Mouse (Mus musculus): ENCODE measurements around the gene Tmem39b. TPM values are rescaled to one million over a fixed set of nuclear protein-coding genes. Genes with fewer than 3 reads are reported as not detected.
"Not testable (repeated sequence)": the region's sequence is repeated elsewhere in the genome, so short reads cannot be mapped to it uniquely, and the experiment has no call there.

Gene Tmem39b
- total RNA-seq (2021), result 10 to 100 TPM; 12.8 to 15.2 TPM
- long read RNA-seq, experiment 1, partial matches to known transcripts, result 0 of 1 reads
- long read RNA-seq, experiment 1, other reads (novel, unspliced or antisense), result 0 of 1 reads
- long read RNA-seq, experiment 2, partial matches to known transcripts, result 1 of 2 reads
- long read RNA-seq, experiment 2, other reads (novel, unspliced or antisense), result 0 of 2 reads

DNA sequence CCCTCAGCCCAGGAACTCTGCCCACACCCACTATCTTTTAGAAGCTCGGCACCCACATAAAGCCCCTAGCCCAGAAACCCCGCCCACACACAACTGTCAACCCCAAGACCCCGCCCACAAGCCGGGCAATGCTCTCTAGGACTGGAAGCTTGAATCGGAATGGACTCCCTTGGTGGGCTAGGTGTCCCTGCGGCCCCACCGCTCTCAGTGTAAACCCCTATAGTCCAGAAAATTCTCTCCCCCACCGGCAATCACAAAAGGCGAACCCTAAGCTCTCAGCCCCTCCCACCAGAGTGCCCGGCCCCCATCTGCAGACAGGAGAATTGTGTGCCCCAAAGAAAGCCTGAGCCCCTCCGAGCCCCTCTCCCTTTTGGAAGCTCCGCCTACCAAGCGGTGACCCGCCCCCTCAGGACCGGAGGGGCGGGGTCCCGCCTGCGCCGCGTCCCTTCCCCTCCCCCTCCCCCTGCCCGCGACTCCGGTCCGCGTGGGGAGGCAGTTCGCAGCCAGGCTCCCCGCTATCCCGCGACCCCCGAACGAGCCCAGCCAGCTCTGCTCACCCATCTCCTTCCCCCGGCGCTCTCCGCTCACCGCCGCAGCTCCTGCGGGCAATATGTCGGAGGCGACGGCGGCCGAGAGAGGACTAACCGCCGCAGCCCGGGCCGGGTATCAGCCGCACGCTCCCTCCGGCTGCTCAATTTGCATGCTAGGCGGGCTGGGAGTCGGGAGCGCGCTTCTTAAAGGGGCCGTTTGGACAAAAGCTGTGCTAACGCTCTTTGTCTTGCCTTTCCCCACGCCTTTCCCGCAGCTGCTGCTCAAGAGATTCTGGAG, at the start of gene Tmem39b:
Gene Tmem39b, minus strand, starts transcription at position 681 of the 828 bp plus-strand sequence.
- peak; percentile 90 to 94 for DNase-seq (ENCODE audit: low spot score in 2 of 2)

DNA sequence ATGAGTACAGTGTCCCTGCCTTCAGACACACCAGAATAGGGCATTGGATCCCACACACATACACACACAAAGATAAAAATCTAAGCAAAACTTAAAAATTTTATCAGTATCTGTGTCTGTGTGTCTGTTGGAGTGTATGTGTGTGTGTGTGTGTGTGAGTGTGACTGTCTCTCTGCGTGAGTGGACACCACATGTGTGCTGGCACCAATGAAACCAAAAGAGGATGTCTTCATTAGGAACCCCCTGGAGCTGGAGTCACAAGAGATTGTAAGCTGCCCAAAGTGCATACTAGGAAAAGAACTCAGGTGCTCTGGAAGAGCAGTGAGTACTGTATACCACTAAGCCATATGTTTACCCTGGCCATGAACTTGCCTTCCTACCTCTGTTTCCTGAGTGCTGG, 49.5 kb upstream of the Tmem39b start:
- DNase-seq (ENCODE audit: low spot score in 2 of 2), result no peak

DNA sequence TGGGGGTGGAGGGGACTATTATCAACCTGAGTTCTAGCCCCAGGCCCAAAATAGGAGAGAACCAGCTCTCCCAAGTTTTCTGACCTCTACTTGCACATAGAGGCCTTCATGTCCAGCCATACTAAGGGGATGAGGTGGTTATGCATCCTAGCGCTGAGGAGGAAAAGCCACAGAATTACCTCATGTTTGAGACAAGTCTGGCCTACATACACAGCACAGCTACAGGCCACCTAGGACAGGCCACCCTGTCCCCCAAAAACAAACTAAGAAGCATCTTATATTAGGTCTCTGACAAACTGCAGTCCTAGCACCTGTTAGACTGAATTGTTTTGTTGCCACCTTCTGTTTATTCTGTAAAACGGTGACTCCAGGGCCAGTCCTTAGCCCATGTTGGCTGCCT, 46.9 kb upstream of the Tmem39b start:
- DNase-seq (ENCODE audit: low spot score in 2 of 2), result no peak

DNA sequence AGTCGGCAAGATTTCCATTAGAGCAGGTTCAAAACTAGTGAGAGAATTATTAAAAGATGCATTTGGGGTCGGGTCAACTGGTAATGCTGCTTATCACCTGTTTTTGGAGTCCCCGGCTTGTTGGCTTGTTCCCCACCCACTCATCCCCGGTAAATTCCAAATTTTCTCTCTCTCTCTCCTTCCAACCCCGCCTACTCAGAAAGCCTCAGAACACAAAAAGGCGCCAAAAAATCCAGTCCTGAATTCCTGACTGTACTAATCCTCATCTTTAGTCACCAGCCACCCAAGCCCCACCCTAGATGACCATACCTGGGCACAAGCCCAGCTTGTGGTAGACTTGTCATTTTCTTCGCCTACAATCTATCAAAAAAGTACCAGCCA, 46.4 kb upstream of the Tmem39b start:
- DNase-seq (ENCODE audit: low spot score in 2 of 2), result peak in 1 of 2 experiments; percentile 35

DNA sequence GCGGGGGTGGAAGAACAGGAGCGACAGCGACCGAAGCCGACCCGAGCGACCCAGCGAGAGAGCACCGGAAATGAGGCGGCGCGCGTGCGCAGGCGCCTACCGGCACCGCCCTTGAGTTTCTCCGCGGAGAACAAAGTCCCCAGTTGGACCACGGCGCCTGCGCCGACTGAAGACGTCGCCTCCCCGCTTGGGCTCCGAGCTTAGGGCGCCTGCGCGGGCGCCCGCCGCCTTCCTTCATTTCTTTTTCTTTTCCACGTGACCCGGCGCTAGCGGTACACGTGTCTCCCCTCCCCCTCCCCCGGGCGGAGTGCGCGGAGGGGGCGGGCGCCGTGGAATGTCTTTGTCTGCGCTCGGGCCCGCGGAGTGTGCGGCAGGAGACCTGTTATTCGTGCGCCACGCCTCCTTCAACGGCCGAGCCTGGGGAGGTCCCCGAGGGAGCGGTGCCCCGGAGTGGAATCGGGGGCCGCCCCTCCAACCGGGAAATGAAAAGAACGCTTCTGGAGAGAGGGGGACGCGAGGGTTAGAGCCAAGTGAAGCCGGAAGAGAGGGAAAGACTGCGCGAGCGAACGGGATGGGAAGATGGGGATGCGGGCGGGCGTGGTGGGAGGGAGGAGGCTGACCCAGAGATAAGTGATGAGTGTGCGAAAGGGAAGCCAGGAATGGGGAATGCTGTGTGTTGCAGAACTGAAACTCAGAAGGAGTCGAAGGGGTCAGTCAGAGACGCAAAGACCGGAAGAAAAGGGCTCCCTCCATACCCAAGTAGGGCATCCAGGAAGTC, 45.8 kb upstream of the Tmem39b start, which contains the start of gene Khdrbs1:
Gene Khdrbs1, minus strand, starts transcription at position 72 of the 778 bp plus-strand sequence.
- DNase-seq (ENCODE audit: low spot score in 2 of 2), result peak; percentile 96 to 97

DNA sequence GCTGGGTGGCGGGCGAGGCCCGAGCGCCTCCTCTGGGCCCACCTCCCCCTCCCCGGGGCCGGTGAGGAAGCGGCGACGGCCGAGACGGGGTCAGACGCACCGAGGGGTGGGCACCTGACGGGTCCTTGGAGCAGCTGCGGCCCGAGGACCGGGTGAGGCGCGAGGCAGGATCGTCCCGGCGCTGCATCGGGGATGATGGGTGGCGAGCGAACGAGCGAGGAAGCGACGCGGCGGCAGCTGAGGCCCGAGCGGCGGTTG, 45.3 kb upstream of the Tmem39b start:
- DNase-seq (ENCODE audit: low spot score in 2 of 2), result no peak

DNA sequence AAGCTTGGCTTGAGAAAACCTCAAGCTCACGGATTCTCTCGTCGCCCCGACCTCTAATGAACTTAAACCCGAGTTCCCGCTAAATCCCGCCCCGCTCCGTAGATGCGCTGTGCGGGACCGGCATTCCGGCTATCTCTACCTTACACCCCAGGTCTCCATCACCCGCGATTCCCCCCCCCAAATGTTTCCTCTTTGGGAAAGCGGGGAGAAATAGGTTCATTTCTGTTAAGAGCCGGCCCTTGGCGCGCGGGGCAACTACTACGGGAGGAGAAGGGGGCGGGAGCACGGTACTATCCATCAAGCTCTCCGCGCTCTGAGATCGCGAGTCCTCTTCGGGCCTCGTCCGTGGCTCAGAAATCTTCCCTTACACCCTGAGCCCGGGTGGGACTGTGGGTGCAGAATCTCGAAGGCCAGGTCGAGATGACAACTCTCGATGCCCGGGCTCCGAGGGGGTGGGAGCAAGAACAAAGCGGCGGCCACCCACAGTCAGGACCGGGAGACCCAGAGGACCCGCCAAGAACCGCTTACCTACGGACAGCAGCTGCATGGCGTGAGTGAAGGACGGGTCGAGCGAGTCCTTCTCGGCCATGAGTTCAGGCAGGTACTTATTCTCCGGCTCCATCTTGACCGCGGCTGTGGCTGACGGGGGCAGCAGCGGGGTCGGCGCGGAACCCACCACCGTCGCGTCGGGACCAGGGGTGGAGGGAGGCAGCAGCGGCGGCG, 44.8 kb upstream of the Tmem39b start:
- DNase-seq (ENCODE audit: low spot score in 2 of 2), result peak; percentile 30 to 43

DNA sequence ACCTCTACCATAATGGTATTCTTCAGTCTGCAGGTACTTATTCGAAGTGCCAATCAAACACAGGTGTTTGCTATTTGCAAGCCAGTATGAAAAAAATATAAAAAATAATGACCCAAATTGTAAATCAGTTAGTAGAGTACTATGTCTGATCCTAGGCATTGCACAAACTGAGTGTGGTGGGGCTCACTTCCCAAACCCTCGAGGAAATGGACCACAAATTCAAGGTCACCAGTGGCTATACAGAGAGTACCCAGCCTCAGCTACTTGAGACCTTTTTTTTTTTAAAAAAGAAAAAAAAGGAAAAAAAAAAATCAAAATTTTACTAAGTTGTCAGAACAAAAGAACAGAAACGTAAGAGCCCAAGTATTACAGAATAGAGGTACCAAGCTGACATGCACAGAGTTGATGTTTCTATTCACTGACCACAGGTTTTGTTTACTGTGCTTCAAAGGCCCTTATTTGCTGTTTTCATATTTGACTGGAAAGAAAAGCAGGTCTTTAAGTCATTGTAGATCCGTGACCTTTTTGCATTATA, 42.5 kb upstream of the Tmem39b start:
- DNase-seq (ENCODE audit: low spot score in 2 of 2), result no peak

DNA sequence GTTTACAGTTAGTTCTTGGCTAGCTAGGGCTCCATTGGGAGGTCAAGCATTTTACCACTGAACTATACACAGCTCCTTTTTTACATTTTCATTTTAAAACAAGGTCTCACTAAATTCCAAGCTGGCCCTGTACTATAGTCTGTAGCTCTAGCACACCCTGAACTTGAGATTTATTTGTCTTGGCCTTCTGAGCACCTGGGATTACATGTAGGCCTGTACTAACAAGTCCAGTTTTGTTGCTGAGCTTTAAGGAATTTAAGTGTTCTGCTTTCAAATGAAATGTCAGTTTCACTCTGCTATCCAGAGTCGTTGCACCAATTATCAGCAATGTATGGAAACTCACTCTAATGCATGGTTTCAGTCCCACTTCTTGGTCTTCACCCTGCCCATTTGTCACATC, 39.5 kb upstream of the Tmem39b start:
- no peak for DNase-seq (ENCODE audit: low spot score in 2 of 2)

DNA sequence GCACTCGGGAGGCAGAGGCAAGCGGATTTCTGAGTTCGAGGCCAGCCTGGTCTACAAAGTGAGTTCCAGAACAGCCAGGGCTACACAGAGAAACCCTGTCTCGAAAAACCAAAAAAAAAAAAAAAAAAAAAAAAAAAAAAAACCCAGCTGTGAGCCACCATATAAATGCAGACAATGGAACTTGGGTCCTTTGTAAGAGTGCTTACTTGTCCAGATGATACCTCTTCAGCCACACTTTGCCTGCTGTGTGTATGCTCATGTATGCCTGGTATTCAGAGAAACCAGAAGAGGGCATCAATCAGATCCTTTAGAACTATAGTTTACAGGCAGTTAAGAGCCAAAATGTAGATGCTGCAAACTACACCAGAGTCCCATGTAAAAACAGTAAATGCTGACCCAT, 38.8 kb upstream of the Tmem39b start:
- DNase-seq (ENCODE audit: low spot score in 2 of 2), result not testable (repeated sequence)

DNA sequence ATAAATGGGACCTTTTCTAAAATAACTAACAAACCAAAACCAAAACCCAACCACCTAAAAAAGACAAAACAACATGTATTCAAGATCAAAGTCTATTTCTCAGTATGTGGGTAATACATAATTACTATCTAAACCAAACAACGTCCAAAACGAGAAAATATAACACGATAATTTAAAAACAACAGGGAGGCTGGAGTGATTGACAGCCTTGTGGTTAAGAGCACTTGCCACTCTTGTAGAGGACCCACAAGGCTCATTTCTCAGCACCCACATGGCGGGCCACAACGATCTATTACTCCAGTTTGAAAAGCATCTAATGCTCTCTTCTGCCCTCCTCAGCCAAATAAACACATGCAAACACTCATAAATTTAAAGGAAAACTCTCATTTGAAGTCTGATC, 34.8 kb upstream of the Tmem39b start:
- DNase-seq (ENCODE audit: low spot score in 2 of 2), result no peak

DNA sequence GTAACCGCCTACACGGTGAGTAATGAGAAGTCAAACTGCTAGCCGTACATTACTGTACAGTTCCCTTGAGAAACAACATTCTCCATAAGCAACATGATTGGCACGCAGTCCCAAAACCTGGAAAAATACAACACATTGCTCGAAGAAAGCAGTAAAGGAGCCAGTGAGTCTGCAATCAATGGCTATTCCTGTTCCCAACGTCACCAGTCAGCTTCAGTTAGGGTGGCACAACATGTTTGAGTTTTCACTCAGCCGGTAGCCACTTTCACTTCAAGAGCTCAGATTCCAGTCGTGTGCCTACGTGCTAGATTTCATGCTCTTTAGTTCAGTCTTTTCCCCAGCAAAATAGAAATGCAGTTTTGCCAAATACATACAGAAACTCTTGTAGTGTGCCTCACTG, 19.7 kb upstream of the Tmem39b start:
- no peak for DNase-seq (ENCODE audit: low spot score in 2 of 2)

DNA sequence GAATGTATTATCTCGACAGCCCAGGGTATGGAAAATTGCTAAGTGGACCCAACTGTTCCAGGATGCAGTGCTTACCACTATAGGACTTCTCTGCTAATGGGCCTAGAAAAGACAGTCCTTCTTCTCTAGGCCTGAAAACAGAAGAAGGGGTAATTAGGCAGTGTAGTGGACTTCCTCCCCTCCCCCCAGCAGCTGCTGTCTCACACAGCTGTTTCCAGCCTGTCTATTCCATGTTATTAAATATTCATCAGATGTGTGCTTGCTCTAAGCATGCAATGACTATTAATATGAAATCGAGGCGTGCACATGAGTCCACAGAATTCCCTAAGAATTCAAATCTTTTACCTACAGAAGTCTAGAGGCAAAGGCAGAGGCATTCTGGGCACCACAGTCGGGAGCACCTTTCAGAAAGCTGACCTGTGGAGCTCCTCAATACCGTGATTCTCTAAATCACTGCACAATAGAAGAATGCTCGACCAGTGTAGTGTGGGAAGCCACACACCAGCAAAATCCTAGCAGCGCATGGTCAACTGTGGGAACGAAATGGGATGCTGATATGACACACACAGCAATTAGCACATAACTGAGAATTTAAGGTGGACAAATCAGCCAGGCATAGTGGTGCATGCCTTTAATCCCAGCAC, 13.0 kb upstream of the Tmem39b start:
- no peak for DNase-seq (ENCODE audit: low spot score in 2 of 2)

DNA sequence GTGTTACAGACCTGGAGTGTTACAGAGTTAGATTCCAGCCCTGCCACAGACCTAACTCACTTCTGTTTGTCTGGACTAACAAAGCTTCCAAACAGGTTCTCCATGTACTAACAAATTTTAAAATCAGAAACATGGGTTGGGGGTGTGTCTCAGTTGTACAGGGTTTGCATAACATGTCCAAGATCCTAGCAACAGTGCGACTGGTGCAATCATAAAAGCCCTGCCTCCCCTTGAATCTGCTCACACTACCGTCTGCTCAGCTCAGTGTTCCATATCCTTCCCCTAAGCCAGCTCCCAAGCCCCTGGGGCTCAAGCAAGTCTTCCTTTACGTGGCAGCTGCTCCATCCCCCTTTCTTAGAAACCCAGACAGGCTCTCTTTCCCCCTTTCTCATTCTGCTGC, 10.1 kb upstream of the Tmem39b start:
- peak in 1 of 2 experiments; percentile 55 for DNase-seq (ENCODE audit: low spot score in 2 of 2)

DNA sequence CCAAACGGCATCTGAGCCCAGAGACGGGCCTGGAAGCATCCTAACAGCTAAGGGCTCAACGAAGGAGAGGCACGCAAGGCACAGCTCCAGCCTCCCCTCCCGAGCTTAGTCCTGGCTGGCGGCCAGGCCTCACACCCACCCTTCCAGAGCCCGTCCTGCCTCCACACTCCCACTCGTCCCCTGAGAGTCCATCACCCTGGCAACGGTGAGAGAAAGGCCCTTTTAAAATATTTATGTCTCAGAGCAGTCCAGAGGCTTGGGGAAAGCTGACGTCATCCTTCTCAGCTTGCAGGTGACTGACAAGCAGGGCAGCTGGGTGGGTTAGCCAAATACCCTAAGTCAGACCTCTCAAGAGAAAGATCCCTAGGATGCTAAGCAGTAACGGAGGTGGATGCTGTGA, 5.8 kb upstream of the Tmem39b start:
- peak; percentile 68 to 78 for DNase-seq (ENCODE audit: low spot score in 2 of 2)

DNA sequence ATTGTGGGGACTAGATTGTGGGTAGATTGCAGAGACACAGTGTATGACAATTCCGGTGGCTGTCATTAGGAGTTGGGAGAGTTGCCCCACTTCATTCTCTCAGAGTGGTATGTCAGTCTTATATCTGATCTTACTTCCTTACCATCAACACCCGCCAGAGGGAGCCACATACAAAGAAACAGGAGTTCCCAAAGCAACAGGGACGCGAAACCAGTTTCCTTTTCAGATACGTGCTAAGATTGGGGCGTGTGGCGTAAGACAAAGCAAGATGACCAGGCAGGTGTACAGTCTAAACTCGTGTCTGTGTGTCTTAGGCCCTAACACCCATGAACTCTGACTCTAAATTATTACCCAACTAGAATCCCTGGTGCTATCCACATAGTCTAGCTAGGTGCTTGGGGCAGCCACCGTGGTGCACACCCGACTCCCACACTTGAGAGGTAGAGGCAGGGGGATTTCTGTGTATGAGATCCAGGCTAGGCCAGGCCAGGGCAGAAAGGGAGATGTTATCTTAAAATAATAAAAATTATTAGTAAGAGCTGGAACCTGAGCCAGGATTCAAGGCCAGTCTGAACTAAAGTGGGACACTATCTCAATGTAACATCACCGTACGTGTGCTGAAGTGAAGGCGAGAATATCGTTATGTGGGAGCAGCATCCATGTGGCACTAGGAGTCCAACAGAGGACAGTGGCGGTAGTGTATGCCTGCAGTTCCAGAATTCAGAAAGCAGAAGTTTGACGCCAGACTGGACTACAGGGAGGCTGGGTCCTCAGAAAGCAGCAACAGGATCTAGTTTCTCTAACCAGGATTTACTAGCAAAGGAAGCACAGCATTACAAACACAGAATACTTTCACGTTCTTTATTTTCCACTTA, 5.1 kb upstream of the Tmem39b start:
- peak; percentile 83 to 93 for DNase-seq (ENCODE audit: low spot score in 2 of 2)

DNA sequence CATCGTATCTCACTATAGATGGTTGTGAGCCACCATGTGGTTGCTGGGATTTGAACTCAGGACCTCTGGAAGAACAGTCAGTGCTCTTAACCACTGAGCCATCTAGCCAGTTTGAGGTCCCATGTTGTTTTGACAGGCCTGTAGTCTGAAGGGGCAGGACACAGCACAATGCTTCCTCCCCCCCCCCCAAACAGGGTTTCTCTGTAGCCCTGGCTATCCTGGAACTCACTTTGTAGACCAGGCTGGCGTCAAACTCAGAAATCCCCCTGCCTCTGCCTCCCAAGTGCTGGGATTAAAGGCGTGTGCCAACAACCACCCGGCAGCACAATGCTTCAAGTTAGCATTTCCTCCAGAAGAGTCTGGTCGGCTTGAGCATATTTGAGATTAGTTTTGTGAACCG, 4.0 kb upstream of the Tmem39b start:
- DNase-seq (ENCODE audit: low spot score in 2 of 2), result not testable (repeated sequence)

DNA sequence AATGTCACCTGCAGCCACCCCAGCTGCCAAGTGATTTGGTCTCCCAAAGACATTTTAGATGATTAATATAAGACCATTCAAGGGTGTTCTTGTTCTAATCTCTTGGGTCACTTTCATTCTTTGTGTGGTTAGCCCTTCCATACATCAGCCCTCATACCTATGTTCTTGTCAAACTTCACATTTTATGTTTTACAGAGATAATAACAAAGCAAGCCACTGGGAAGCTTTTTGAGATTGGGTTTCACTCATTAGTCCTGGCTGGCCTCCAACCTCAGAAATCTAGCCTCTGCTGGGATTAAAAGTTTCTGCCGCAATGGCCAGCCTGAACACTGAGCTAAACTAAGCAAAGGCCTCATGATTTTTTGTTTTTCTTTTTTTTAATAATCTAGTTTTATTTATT, 3.6 kb upstream of the Tmem39b start:
- no peak for DNase-seq (ENCODE audit: low spot score in 2 of 2)

DNA sequence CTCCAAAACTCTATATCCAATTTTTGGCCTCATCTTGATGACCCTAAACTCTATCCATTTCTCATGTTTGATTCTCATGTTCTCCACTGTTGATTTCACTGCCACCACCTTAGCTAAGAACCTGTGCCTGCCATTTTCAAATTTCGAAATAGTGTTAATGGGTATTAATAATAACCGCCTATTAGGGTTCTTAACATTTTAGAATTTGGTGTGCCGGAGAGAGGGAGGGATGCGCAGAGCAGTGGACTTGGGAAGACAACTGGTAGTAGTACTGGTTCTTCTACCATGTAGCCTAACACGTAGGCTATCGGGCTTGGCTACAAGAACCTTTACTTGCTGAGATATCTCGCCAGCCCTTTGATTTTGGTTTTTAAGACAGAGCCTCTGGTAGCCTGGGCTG, 553 bp upstream of the Tmem39b start:
- no peak for DNase-seq (ENCODE audit: low spot score in 2 of 2)

DNA sequence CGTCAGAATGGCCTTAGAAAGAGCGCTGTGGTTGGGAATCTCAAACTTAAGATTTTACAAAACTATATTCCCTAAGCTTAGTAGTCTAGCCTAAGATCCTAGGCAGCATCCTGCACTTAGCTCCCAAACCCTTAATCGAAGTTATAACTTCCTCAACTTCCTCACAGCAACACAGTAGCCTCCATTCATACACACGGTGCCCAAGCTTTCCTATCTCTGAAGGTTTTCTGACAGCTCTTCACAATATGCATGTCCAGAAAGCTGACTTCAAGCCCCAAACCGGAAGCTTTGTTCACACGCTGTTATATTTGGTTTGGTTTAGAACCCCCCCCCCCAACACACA, 852 bp downstream of the Tmem39b start:
- no peak for DNase-seq (ENCODE audit: low spot score in 2 of 2)

Measured in layer of hippocampus, postnatal 14 days (tissue).